Mouse (Mus musculus): ENCODE results near the gene Mxi1. TPM values are rescaled to one million over a fixed set of nuclear protein-coding genes. Genes with fewer than 3 reads are reported as not detected.
A peak's percentile ranks its signal among the peaks of the same experiment; 100 is the strongest.

The Mxi1 gene
- polyA plus RNA-seq, 1 experiment, result 10.5 TPM

DNA sequence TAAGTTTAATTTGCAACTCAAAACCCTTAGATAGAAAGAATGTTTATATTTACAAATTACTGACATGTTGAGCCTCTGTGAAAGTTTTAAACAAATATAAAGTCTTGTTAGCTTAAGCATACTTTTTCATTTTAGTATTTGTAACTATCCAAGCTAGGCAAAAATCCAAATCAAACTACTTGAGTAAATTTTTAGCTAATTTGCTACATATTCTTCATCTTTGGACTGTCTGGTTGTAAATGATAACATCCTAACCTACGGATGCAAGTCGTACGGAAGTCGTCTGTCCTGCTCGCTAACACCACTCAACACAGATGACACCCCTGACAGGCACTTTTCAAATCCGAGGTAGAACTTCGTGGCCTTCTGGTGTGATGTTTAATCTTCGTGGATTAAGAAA, 67.3 kb downstream of the Mxi1 start:
- Histone ChIP-seq H3K36me3 (ENCODE audit: control insufficient read depth, insufficient read depth) (peaks cover 68% of the 10 kb centered on the region), H3K79me2 (ENCODE audit: control insufficient read depth, insufficient read depth) (peaks cover 13% of the 10 kb centered on the region)
- TF ChIP-seq FOSL1 (IDR thresholded peaks at IDR 0.05; ENCODE audit: insufficient read depth, low read length, poor library complexity, severe bottlenecking) (no peak), CTCF (IDR thresholded peaks at IDR 0.05; ENCODE audit: control insufficient read depth, insufficient read depth, insufficient read length) (no peak), USF1 (IDR thresholded peaks at IDR 0.05; ENCODE audit: low read depth) (no peak), MYOD1 (IDR thresholded peaks at IDR 0.05; ENCODE audit: control insufficient read depth, insufficient read length, low read depth) (no peak), CEBPB (IDR thresholded peaks at IDR 0.05; ENCODE audit: low read depth) (no peak), MYOG (IDR thresholded peaks at IDR 0.05; ENCODE audit: control insufficient read depth, extremely low read depth, insufficient read length) (no peak), MAX (IDR thresholded peaks at IDR 0.05) (no peak)

DNA sequence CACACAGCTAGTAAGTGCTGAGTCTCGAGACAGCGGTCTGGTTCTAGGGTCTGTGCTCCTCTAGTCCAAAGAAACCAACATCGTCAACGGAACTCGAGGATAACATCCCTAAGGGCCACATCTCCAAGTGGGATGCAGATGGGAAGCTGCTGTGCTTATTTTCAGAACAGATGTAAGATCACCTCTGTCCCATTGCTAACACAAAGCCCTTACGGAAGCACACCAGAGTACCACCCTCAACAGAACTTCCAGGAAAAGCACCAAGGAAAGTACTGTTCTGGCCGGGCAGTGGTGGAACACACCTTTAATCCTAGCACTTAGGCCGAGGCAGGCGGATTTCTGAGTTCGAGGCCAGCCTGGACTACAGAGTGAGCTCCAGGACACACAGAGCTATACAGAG, 68.1 kb downstream of the Mxi1 start:
- H3K79me3 ChIP-seq (ENCODE audit: low read depth), result peaks cover 8% of the 10 kb centered on the region
- H3K4me3 ChIP-seq (ENCODE audit: insufficient read depth, poor library complexity, severe bottlenecking), result no peak overlapping the region
- no peaks in the 10 kb centered on the region for H3K27me3 ChIP-seq (ENCODE audit: control insufficient read depth, insufficient read depth, insufficient read length)
- H3ac ChIP-seq (ENCODE audit: control insufficient read depth, insufficient read length, low read depth), result no peak overlapping the region
- TF ChIP-seq MYOG (IDR thresholded peaks at IDR 0.05; ENCODE audit: control insufficient read depth, extremely low read depth, insufficient read length), result no peak
- TF ChIP-seq USF1 (IDR thresholded peaks at IDR 0.05; ENCODE audit: low read depth), result no peak
- TF ChIP-seq MYOD1 (IDR thresholded peaks at IDR 0.05; ENCODE audit: control insufficient read depth, insufficient read length, low read depth), result no peak
- TF ChIP-seq CTCF (IDR thresholded peaks at IDR 0.05; ENCODE audit: control insufficient read depth, insufficient read depth, insufficient read length), result no peak
- no peak for TF ChIP-seq CEBPB (IDR thresholded peaks at IDR 0.05; ENCODE audit: low read depth)
- no peak for TF ChIP-seq FOSL1 (IDR thresholded peaks at IDR 0.05; ENCODE audit: insufficient read depth, low read length, poor library complexity, severe bottlenecking)
- TF ChIP-seq MAX (IDR thresholded peaks at IDR 0.05), result no peak
- H3K79me2 ChIP-seq (ENCODE audit: control insufficient read depth, insufficient read depth), result peaks cover 21% of the 10 kb centered on the region
- peaks cover 72% of the 10 kb centered on the region for H3K36me3 ChIP-seq (ENCODE audit: control insufficient read depth, insufficient read depth)

More for the DNA sequence above, 67.3 kb downstream of the Mxi1 start:
- H3K27me3 ChIP-seq (ENCODE audit: control insufficient read depth, insufficient read depth, insufficient read length), result no peaks in the 10 kb centered on the region
- no peak overlapping the region for H3ac ChIP-seq (ENCODE audit: control insufficient read depth, insufficient read length, low read depth)
- H3K4me3 ChIP-seq (ENCODE audit: insufficient read depth, poor library complexity, severe bottlenecking), result no peak overlapping the region
- H3K79me3 ChIP-seq (ENCODE audit: low read depth), result peaks cover 5% of the 10 kb centered on the region

DNA sequence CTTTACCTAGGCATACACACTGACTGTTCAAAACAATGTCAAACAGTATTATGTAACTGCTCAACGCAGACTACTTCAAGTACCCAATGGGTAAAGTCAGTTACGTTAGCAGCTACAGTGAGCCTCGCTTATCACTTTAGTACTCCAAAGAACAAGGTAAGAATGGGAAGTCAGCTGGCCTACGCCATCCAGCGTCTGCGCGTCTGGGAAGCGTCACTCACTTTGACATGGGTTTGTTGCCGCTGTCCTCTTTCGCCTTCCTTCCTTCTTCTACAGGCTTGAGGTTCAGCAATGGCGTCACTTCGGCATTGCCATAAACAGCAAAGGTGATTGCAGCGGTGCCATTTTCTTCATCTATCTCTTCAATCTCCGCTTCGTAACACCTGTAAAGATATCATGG, 73.0 kb downstream of the Mxi1 start:
- Histone ChIP-seq H3ac (ENCODE audit: control insufficient read depth, insufficient read length, low read depth) (no peak overlapping the region), H3K36me3 (ENCODE audit: control insufficient read depth, insufficient read depth) (peaks cover 99% of the 10 kb centered on the region), H3K79me2 (ENCODE audit: control insufficient read depth, insufficient read depth) (peaks cover 70% of the 10 kb centered on the region), H3K4me3 (ENCODE audit: insufficient read depth, poor library complexity, severe bottlenecking) (no peak overlapping the region), H3K27me3 (ENCODE audit: control insufficient read depth, insufficient read depth, insufficient read length) (no peaks in the 10 kb centered on the region), H3K79me3 (ENCODE audit: low read depth) (peaks cover 42% of the 10 kb centered on the region)
- TF ChIP-seq FOSL1 (IDR thresholded peaks at IDR 0.05; ENCODE audit: insufficient read depth, low read length, poor library complexity, severe bottlenecking) (no peak), MYOG (IDR thresholded peaks at IDR 0.05; ENCODE audit: control insufficient read depth, extremely low read depth, insufficient read length) (no peak), MAX (IDR thresholded peaks at IDR 0.05) (no peak), MYOD1 (IDR thresholded peaks at IDR 0.05; ENCODE audit: control insufficient read depth, insufficient read length, low read depth) (no peak), CEBPB (IDR thresholded peaks at IDR 0.05; ENCODE audit: low read depth) (no peak), CTCF (IDR thresholded peaks at IDR 0.05; ENCODE audit: control insufficient read depth, insufficient read depth, insufficient read length) (no peak), USF1 (IDR thresholded peaks at IDR 0.05; ENCODE audit: low read depth) (no peak)

DNA sequence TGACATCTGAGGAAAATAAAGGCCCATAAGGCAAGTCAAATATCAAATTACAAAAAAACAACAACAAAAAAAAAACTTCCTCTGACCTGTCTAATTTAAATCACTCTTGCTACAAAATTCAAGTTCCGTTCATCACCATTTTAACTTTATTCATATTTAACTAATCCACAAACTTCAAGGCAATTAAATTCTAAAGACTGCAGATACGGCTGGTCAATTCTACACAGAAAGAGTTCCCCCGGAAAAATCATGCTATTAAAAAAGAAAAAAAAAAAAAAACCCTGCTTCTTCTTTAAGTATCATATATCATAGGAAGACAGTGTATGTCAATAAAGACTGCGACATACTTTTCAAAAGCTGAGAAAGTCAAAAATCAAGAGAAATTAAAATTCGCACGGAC, 79.1 kb downstream of the Mxi1 start:
- H3K79me2 ChIP-seq (ENCODE audit: control insufficient read depth, insufficient read depth), result peaks cover 73% of the 10 kb centered on the region
- no peaks in the 10 kb centered on the region for H3K27me3 ChIP-seq (ENCODE audit: control insufficient read depth, insufficient read depth, insufficient read length)
- TF ChIP-seq MYOD1 (IDR thresholded peaks at IDR 0.05; ENCODE audit: control insufficient read depth, insufficient read length, low read depth) (no peak), CTCF (IDR thresholded peaks at IDR 0.05; ENCODE audit: control insufficient read depth, insufficient read depth, insufficient read length) (no peak), MAX (IDR thresholded peaks at IDR 0.05) (no peak), FOSL1 (IDR thresholded peaks at IDR 0.05; ENCODE audit: insufficient read depth, low read length, poor library complexity, severe bottlenecking) (no peak), CEBPB (IDR thresholded peaks at IDR 0.05; ENCODE audit: low read depth) (no peak), USF1 (IDR thresholded peaks at IDR 0.05; ENCODE audit: low read depth) (no peak), MYOG (IDR thresholded peaks at IDR 0.05; ENCODE audit: control insufficient read depth, extremely low read depth, insufficient read length) (no peak)
- H3K36me3 ChIP-seq (ENCODE audit: control insufficient read depth, insufficient read depth), result peaks cover 49% of the 10 kb centered on the region
- H3K4me3 ChIP-seq (ENCODE audit: insufficient read depth, poor library complexity, severe bottlenecking), result peak overlapping the region; percentile 94
- H3K79me3 ChIP-seq (ENCODE audit: low read depth), result peaks cover 53% of the 10 kb centered on the region
- peak overlapping the region; percentile 97 for H3ac ChIP-seq (ENCODE audit: control insufficient read depth, insufficient read length, low read depth)

DNA sequence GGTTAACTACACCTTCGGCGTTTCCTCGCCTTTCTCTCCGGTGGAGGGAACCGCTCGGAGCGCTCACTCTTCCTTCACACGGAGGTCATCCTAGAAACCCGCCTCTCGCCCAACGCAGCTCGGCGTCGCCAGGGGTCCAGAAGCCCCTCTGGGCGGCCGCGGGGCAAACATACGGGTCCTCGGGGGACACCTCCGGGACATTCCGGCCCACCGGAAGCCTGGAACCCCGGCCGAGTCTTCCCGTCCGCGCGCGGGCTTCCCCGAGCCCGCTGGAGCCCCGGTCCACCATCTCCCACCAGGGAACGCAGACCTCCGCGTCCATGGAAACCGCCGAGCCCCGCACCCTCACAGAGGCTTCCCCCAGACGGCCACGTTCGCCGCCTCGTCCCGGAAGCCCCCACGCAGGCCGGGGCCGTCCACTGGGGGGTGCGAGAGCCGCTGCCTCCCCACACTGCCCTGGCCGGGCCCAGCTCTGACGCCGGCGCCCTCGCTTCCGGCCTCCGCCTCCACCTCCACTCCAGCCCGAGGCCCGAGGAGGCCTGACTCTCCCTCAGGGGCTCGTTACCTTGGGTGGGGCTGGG, 79.6 kb downstream of the Mxi1 start:
- H3K79me2 ChIP-seq (ENCODE audit: control insufficient read depth, insufficient read depth), result peaks cover 68% of the 10 kb centered on the region
- H3ac ChIP-seq (ENCODE audit: control insufficient read depth, insufficient read length, low read depth), result peak overlapping the region; percentile 97
- H3K27me3 ChIP-seq (ENCODE audit: control insufficient read depth, insufficient read depth, insufficient read length), result no peaks in the 10 kb centered on the region
- peak overlapping the region; percentile 94 for H3K4me3 ChIP-seq (ENCODE audit: insufficient read depth, poor library complexity, severe bottlenecking)
- H3K36me3 ChIP-seq (ENCODE audit: control insufficient read depth, insufficient read depth), result peaks cover 44% of the 10 kb centered on the region
- TF ChIP-seq MYOG (IDR thresholded peaks at IDR 0.05; ENCODE audit: control insufficient read depth, extremely low read depth, insufficient read length) (no peak), FOSL1 (IDR thresholded peaks at IDR 0.05; ENCODE audit: insufficient read depth, low read length, poor library complexity, severe bottlenecking) (no peak), CEBPB (IDR thresholded peaks at IDR 0.05; ENCODE audit: low read depth) (no peak), MAX (IDR thresholded peaks at IDR 0.05) (no peak), USF1 (IDR thresholded peaks at IDR 0.05; ENCODE audit: low read depth) (no peak), CTCF (IDR thresholded peaks at IDR 0.05; ENCODE audit: control insufficient read depth, insufficient read depth, insufficient read length) (no peak), MYOD1 (IDR thresholded peaks at IDR 0.05; ENCODE audit: control insufficient read depth, insufficient read length, low read depth) (no peak)
- H3K79me3 ChIP-seq (ENCODE audit: low read depth), result peaks cover 47% of the 10 kb centered on the region
